Mouse (Mus musculus): ENCODE measurements around the gene Abcb9. TPM values are rescaled to one million over a fixed set of nuclear protein-coding genes. Genes with fewer than 3 reads are reported as not detected.

The Abcb9 gene
- polyA plus RNA-seq, 1 experiment from 2014 or later: 1.7 TPM

DNA sequence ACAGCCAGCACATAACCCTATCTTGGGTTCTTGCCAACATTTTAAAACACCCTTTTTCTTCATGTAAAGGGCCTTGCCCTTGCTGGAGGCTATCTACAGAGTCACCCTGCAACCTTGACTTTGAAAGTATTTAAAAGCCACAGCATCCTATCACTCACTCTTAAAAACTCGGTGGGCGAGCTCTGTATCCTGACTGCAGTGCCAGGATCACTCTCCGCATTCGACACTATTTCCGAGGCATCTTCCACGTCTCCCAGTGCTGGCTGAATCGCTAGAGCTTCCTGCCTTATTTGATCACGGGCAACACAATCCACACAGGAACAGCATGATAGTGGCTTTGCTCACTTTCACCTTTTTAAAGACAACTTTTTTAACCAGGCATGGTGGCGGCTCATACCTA is 77.7 kb downstream of the Abcb9 start:
- Histone ChIP-seq H3K27ac (ENCODE audit: low read depth, low read length) (no peak overlapping the region), H3K27me3 (ENCODE audit: control insufficient read depth, insufficient read depth, low read length) (no peaks in the 10 kb centered on the region), H3K9ac (ENCODE audit: low read length) (no peak overlapping the region), H3K4me1 (ENCODE audit: control insufficient read depth, insufficient read depth, low read length) (peaks cover 28% of the 10 kb centered on the region), H3K4me2 (ENCODE audit: low read depth) (no peak overlapping the region), H3K9me3 (ENCODE audit: control insufficient read depth, low read length) (no peaks in the 10 kb centered on the region), H3K4me3 (ENCODE audit: low read depth, low read length) (no peak overlapping the region), H3K36me3 (ENCODE audit: control insufficient read depth, insufficient read depth, low read length) (no peaks in the 10 kb centered on the region)
- DNase-seq (ENCODE audit: low spot score) (no peak), ATAC-seq (ENCODE audit: insufficient read depth, low FRiP score, low TSS enrichment) (no peak)
- WGBS: 87% methylated on average over 9 of the region's 9 CpGs

DNA sequence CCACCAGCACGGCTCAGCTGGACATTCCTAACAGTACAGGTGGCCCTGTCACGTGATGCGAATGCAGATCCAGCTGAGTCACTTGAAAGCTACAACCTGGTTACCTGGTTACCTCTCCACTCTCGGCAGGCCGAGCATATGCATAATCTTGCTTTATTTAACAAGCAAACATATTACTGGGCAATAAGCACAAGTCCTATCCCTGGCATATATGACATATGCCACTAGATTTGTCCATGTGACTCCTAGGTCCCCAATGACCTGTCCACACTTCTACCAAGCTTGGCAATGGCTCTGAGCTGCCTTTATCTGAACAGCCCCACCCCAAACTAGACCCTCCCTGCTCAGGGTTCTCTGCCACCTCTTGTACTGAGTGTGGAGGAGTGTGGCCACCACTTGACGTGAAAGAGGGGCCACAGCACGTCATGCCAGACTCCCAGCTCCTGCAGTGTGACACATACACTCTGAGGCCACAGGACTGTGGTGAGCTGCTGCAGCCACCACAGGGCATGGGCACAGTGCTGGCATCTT is 79.2 kb downstream of the Abcb9 start:
- no peaks in the 10 kb centered on the region for H3K27me3 ChIP-seq (ENCODE audit: control insufficient read depth, insufficient read depth, low read length)
- H3K27ac ChIP-seq (ENCODE audit: low read depth, low read length): no peak overlapping the region
- H3K9ac ChIP-seq (ENCODE audit: low read length): no peak overlapping the region
- no peak overlapping the region for H3K4me3 ChIP-seq (ENCODE audit: low read depth, low read length)
- 90% methylated on average over 7 of the region's 7 CpGs for WGBS
- no peaks in the 10 kb centered on the region for H3K36me3 ChIP-seq (ENCODE audit: control insufficient read depth, insufficient read depth, low read length)
- DNase-seq (ENCODE audit: low spot score): no peak
- H3K4me2 ChIP-seq (ENCODE audit: low read depth): no peak overlapping the region
- H3K4me1 ChIP-seq (ENCODE audit: control insufficient read depth, insufficient read depth, low read length): peaks cover 41% of the 10 kb centered on the region
- no peaks in the 10 kb centered on the region for H3K9me3 ChIP-seq (ENCODE audit: control insufficient read depth, low read length)
- no peak for ATAC-seq (ENCODE audit: insufficient read depth, low FRiP score, low TSS enrichment)

DNA sequence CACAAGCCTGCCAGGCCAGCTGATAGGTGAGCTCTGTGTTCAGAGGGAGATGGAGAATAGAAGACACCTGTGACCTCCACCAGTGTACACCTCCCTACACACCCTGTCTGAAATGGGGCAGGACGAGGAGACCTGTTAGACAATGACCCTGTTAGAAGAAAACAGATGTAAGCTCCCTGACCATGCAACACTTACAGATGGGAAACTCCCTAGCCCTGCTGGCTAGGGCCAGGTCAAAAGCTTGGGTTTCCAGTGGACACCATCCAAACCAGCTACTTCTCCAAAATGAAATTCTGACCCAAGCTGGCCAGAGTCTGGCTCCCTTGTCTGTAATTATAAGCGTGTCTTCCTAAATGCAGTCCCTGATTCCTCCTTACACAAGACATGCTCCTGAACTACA is 79.9 kb downstream of the Abcb9 start:
- peaks cover 47% of the 10 kb centered on the region for H3K4me1 ChIP-seq (ENCODE audit: control insufficient read depth, insufficient read depth, low read length)
- no peaks in the 10 kb centered on the region for H3K36me3 ChIP-seq (ENCODE audit: control insufficient read depth, insufficient read depth, low read length)
- WGBS: 74% methylated on average over 2 of the region's 2 CpGs
- no peak for ATAC-seq (ENCODE audit: insufficient read depth, low FRiP score, low TSS enrichment)
- no peak overlapping the region for H3K4me3 ChIP-seq (ENCODE audit: low read depth, low read length)
- H3K27ac ChIP-seq (ENCODE audit: low read depth, low read length): no peak overlapping the region
- no peak for DNase-seq (ENCODE audit: low spot score)
- no peak overlapping the region for H3K9ac ChIP-seq (ENCODE audit: low read length)
- no peaks in the 10 kb centered on the region for H3K27me3 ChIP-seq (ENCODE audit: control insufficient read depth, insufficient read depth, low read length)
- no peaks in the 10 kb centered on the region for H3K9me3 ChIP-seq (ENCODE audit: control insufficient read depth, low read length)
- H3K4me2 ChIP-seq (ENCODE audit: low read depth): no peak overlapping the region

DNA sequence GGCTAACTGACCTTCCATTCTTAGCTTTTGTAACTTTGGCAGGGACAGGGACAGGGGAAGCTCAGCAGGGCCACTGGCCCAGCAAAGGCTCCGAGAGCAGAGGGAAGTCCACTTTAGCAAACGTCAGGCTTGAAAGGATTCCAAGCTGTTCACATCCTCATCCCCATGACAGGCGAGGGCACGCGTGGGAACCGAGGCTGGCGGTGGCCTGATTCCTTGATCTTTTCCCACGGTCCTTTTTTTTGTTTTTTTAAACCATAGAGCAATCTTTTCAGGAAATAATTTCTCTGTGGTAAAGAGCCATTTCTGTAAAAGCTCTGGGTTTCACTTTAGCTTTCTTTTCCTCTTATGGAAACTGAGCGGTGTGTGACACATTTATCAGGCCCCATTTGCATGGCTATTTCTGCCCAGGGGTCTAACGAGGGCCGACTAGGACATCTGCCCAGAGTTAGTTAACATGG is 80.8 kb downstream of the Abcb9 start:
- 20% methylated on average over 11 of the region's 11 CpGs for WGBS
- H3K4me2 ChIP-seq (ENCODE audit: low read depth): no peak overlapping the region
- no peak overlapping the region for H3K4me3 ChIP-seq (ENCODE audit: low read depth, low read length)
- DNase-seq (ENCODE audit: low spot score) (no peak), ATAC-seq (ENCODE audit: insufficient read depth, low FRiP score, low TSS enrichment) (no peak)
- H3K9me3 ChIP-seq (ENCODE audit: control insufficient read depth, low read length): no peaks in the 10 kb centered on the region
- H3K36me3 ChIP-seq (ENCODE audit: control insufficient read depth, insufficient read depth, low read length): peaks cover 2% of the 10 kb centered on the region; the same call in 1 of the 2 replicates
- peaks cover 50% of the 10 kb centered on the region for H3K4me1 ChIP-seq (ENCODE audit: control insufficient read depth, insufficient read depth, low read length)
- peak overlapping the region; percentile 15; the same call in 1 of the 2 replicates for H3K27ac ChIP-seq (ENCODE audit: low read depth, low read length)
- no peak overlapping the region for H3K9ac ChIP-seq (ENCODE audit: low read length)
- no peaks in the 10 kb centered on the region for H3K27me3 ChIP-seq (ENCODE audit: control insufficient read depth, insufficient read depth, low read length)

DNA sequence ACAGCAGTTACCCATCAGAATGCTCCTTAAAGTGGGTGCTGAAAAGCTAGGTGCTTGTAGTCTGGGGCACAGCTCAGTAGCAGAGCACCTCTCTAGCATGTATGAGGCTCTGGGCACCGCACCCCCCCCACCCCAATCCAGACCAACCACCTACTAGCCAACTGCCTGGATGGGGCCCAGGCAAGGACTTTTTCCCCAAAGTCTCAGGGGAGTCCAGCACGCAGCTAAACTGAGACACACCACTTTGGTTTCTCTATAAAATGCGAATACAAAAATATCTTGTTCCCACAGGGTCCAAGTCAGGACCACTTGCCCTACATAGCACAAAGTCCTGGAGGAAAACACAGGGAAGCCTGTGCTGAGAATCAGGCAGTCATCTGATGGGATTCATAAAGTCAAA is 81.4 kb downstream of the Abcb9 start:
- no peaks in the 10 kb centered on the region for H3K27me3 ChIP-seq (ENCODE audit: control insufficient read depth, insufficient read depth, low read length)
- no peak overlapping the region for H3K9ac ChIP-seq (ENCODE audit: low read length)
- no peak overlapping the region for H3K27ac ChIP-seq (ENCODE audit: low read depth, low read length)
- no peaks in the 10 kb centered on the region for H3K9me3 ChIP-seq (ENCODE audit: control insufficient read depth, low read length)
- ATAC-seq (ENCODE audit: insufficient read depth, low FRiP score, low TSS enrichment) (no peak), DNase-seq (ENCODE audit: low spot score) (no peak)
- peaks cover 5% of the 10 kb centered on the region; the same call in 1 of the 2 replicates for H3K36me3 ChIP-seq (ENCODE audit: control insufficient read depth, insufficient read depth, low read length)
- 86% methylated on average over 3 of the region's 3 CpGs for WGBS
- no peak overlapping the region for H3K4me2 ChIP-seq (ENCODE audit: low read depth)
- no peak overlapping the region for H3K4me3 ChIP-seq (ENCODE audit: low read depth, low read length)
- H3K4me1 ChIP-seq (ENCODE audit: control insufficient read depth, insufficient read depth, low read length): peaks cover 47% of the 10 kb centered on the region

DNA sequence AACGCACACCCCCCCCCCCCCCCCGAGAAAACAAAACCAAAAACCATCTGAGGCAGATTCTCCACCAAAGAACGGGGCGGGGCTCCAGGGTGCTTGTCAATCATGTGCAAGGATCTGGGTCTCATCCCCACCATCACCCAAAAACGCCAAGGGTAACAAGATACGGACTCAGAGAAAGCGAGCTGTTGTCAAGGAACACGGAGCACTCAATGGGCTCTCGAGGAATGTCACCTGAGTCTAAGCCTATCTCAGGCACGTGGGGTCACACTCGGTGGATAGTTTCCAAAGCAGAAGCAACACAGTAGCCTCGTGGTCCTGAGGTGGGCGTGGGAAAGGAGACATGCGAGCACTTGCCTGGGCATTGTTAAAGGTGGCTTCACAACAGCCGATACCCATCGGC is 81.9 kb downstream of the Abcb9 start:
- Histone ChIP-seq H3K27me3 (ENCODE audit: control insufficient read depth, insufficient read depth, low read length) (no peaks in the 10 kb centered on the region), H3K27ac (ENCODE audit: low read depth, low read length) (no peak overlapping the region), H3K4me3 (ENCODE audit: low read depth, low read length) (no peak overlapping the region), H3K4me1 (ENCODE audit: control insufficient read depth, insufficient read depth, low read length) (peaks cover 47% of the 10 kb centered on the region), H3K4me2 (ENCODE audit: low read depth) (no peak overlapping the region), H3K9ac (ENCODE audit: low read length) (no peak overlapping the region), H3K36me3 (ENCODE audit: control insufficient read depth, insufficient read depth, low read length) (peaks cover 7% of the 10 kb centered on the region; the same call in 1 of the 2 replicates), H3K9me3 (ENCODE audit: control insufficient read depth, low read length) (no peaks in the 10 kb centered on the region)
- no peak for DNase-seq (ENCODE audit: low spot score)
- no peak for ATAC-seq (ENCODE audit: insufficient read depth, low FRiP score, low TSS enrichment)
- WGBS: 89% methylated on average over 16 of the region's 16 CpGs

DNA sequence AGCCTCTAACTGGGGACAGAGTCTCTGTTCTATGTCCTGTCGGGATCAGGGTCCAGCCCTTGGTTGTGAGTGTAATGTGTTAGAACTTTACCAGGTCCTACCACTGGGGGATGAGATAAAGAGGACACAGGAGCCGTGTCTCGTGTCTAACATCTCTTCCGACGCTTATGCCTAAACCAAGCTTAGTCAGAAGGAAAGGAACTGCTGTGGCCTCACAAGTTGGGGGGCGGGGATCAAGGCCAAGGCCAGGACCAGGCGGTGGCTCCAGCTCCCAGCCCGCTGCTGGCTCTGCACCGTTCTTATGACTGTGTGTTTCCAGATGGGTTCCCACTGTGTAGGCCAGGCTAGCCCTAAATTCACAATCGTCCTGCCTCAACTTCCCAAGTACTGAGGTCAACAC is 82.7 kb downstream of the Abcb9 start:
- H3K27me3 ChIP-seq (ENCODE audit: control insufficient read depth, insufficient read depth, low read length): no peaks in the 10 kb centered on the region
- H3K4me1 ChIP-seq (ENCODE audit: control insufficient read depth, insufficient read depth, low read length): peaks cover 44% of the 10 kb centered on the region
- H3K27ac ChIP-seq (ENCODE audit: low read depth, low read length): no peak overlapping the region
- ATAC-seq (ENCODE audit: insufficient read depth, low FRiP score, low TSS enrichment) (no peak), DNase-seq (ENCODE audit: low spot score) (no peak)
- 92% methylated on average over 10 of the region's 10 CpGs for whole genome bisulfite sequencing
- no peaks in the 10 kb centered on the region for H3K9me3 ChIP-seq (ENCODE audit: control insufficient read depth, low read length)
- peaks cover 8% of the 10 kb centered on the region; the same call in 1 of the 2 replicates for H3K36me3 ChIP-seq (ENCODE audit: control insufficient read depth, insufficient read depth, low read length)
- no peak overlapping the region for H3K9ac ChIP-seq (ENCODE audit: low read length)
- H3K4me2 ChIP-seq (ENCODE audit: low read depth): no peak overlapping the region
- H3K4me3 ChIP-seq (ENCODE audit: low read depth, low read length): no peak overlapping the region

DNA sequence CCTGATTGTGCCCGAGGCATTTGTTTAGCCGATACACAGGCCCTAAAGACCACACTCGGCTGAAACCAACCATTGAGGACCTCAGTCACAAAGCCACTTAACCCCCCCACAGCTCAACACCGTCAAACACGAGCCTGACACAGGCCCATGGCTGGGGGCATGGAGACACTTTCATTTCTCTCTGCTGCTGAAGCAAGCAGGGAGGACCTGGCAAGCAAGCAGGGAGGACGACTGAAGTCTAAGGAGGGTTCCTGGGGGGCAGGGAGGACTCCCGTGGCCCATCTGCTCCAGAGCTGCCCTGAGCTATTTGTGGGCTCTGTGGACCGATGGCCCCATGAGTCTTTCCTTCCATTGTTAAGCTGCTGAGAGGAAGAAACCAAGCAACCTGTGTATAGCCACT is 83.7 kb downstream of the Abcb9 start:
- H3K36me3 ChIP-seq (ENCODE audit: control insufficient read depth, insufficient read depth, low read length): peaks cover 12% of the 10 kb centered on the region
- no peaks in the 10 kb centered on the region for H3K9me3 ChIP-seq (ENCODE audit: control insufficient read depth, low read length)
- no peaks in the 10 kb centered on the region for H3K27me3 ChIP-seq (ENCODE audit: control insufficient read depth, insufficient read depth, low read length)
- H3K27ac ChIP-seq (ENCODE audit: low read depth, low read length): peak overlapping the region; percentile 77
- 19% methylated on average over 8 of the region's 8 CpGs for WGBS
- no peak overlapping the region; the same call in 1 of the 2 replicates for H3K9ac ChIP-seq (ENCODE audit: low read length)
- peaks cover 39% of the 10 kb centered on the region for H3K4me1 ChIP-seq (ENCODE audit: control insufficient read depth, insufficient read depth, low read length)
- no peak for ATAC-seq (ENCODE audit: insufficient read depth, low FRiP score, low TSS enrichment)
- no peak overlapping the region for H3K4me3 ChIP-seq (ENCODE audit: low read depth, low read length)
- no peak overlapping the region for H3K4me2 ChIP-seq (ENCODE audit: low read depth)
- no peak for DNase-seq (ENCODE audit: low spot score)

Data from neural tube, embryonic 11.5 days (tissue).